Mouse (Mus musculus) embryonic facial prominence, embryonic 10.5 days (tissue): ENCODE results near the gene Creld1. TPM values are rescaled to one million over a fixed set of nuclear protein-coding genes. Genes with fewer than 3 reads are reported as not detected.

Experiments
- DNase-seq: peaks from one replicate; pipeline ENCODE4 v3.0.0-alpha.2; 2017; ENCODE audit warnings: low spot score
- H3K27ac ChIP-seq: fragments of 300-500 bp; sonication (generic); replicated peaks from 2 replicates; pipeline ENCODE4 v1.5.1; 2016; ENCODE audit warnings: mild to moderate bottlenecking
- H3K27me3 ChIP-seq: fragments of 300-500 bp; sonication (generic); replicated peaks from 2 replicates; pipeline ENCODE4 v1.6.1; 2016; ENCODE audit warnings: low read depth, mild to moderate bottlenecking; ENCODE audit not compliant: poor library complexity, severe bottlenecking
- H3K36me3 ChIP-seq: fragments of 300-500 bp; sonication (generic); replicated peaks from 2 replicates; pipeline ENCODE4 v1.6.1; 2016; ENCODE audit warnings: mild to moderate bottlenecking, moderate library complexity
- H3K4me1 ChIP-seq: fragments of 300-500 bp; sonication (generic); 2 replicates; pipeline ENCODE4 v1.6.1; 2016
- H3K4me3 ChIP-seq: fragments of 300-500 bp; sonication (generic); 2 replicates; pipeline ENCODE4 v1.5.1; 2016; ENCODE audit warnings: mild to moderate bottlenecking, moderate library complexity
- H3K9me3 ChIP-seq: fragments of 300-500 bp; sonication (generic); 2 replicates; pipeline ENCODE4 v1.6.1; 2016; ENCODE audit warnings: mild to moderate bottlenecking
- WGBS: fragments of 180-500 bp; shearing (Covaris S2); methylation state at CpG from one replicate; pipeline ENCODE4 v1.1.7; 2016; 5-methylcytosine and 5-hydroxymethylcytosine counted together
- polyA plus RNA-seq: library from polyadenylated mRNA; unstranded; fragments of >200 nt; fragmentation: Nextera tagmentation; extraction: Ambion mirVana; gene quantifications from 2 replicates; pipeline ENCODE4 v1.2.1, GENCODE M21; 2016

Gene Creld1
- polyA plus RNA-seq, 1 experiment from 2014 or later, result 23.5 TPM

DNA sequence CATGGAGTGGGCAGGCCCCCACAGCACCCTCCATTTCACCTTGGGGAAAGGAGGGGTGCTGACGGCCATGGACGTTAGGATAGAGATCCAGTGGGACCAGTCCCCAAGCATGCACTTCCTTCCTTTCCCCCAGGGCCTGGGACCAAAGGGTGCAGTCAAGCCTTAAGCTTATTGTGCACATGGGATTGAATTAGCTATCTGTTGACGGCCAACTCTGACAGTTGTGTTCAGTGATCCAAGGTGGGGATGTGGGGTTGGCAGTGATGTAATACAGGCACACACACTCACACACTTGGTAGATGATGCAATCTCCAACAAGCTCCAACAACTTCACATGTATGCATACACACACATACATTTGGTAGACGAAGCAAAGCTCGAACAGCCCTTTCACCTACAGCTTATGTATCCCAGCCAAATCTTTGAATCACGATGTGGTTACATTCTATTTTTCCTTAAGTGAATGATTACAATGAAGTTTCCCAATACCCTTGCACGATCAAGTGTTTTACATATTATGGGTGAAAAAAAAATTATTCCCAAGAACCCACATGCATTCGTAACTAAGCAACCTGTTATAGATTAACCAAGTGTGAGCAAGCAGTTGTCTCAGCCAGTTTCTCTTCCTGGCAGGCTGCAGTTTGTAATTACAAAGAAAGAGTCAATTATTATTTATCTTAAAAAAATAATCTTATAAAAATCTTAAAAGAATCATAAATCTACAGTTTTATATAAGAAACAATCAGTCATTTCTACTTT is 38.7 kb upstream of the Creld1 start:
- no peak overlapping the region for H3K27ac ChIP-seq
- no peak overlapping the region for H3K4me3 ChIP-seq
- 92% methylated on average over 8 of the region's 8 CpGs for WGBS
- peaks cover 46% of the 10 kb centered on the region for H3K36me3 ChIP-seq
- peaks cover 13% of the 10 kb centered on the region for H3K4me1 ChIP-seq
- no peaks in the 10 kb centered on the region for H3K9me3 ChIP-seq
- no peaks in the 10 kb centered on the region for H3K27me3 ChIP-seq
- DNase-seq, result no peak

- H3K4me1 ChIP-seq, result peaks cover 9% of the 10 kb centered on the region
- DNase-seq, result no peak
- peaks cover 50% of the 10 kb centered on the region for H3K36me3 ChIP-seq
- H3K4me3 ChIP-seq, result no peak overlapping the region
- H3K27ac ChIP-seq, result no peak overlapping the region
- H3K27me3 ChIP-seq, result no peaks in the 10 kb centered on the region
- WGBS, result 96% methylated on average over 4 of the region's 4 CpGs
- H3K9me3 ChIP-seq, result no peaks in the 10 kb centered on the region
Observed at GRCm38 (mm10) chr6:113447639-113448038, 35.5 kb upstream of the Creld1 start.

DNA sequence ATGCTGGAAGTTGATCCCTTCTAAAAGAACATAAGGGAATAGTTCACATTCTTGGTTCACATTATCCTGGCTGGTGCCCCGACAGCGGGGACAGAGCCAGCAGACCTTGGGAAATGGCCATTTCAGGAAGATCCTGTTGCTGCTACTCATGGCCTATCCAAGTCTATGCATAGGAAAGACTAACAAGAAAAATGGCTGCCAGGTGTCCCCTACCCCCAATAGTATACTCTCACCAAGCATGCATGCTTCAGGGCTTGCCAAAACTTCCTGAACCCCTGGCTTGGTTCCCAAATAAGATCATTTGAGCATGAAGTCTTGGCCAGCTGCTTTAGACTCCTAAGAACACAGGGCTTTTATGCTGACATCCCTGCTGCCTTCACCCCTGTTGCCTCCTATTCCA is 31.3 kb upstream of the Creld1 start:
- Histone ChIP-seq H3K4me3 (no peak overlapping the region), H3K4me1 (no peaks in the 10 kb centered on the region), H3K9me3 (no peaks in the 10 kb centered on the region), H3K27me3 (no peaks in the 10 kb centered on the region), H3K36me3 (peaks cover 29% of the 10 kb centered on the region), H3K27ac (no peak overlapping the region)
- WGBS, result 84% methylated on average over 2 of the region's 2 CpGs
- DNase-seq, result no peak

GRCm38 (mm10) chr6:113455007-113455406 is 28.1 kb upstream of the Creld1 start:
- Histone ChIP-seq H3K4me3 (no peak overlapping the region), H3K9me3 (no peaks in the 10 kb centered on the region), H3K27me3 (no peaks in the 10 kb centered on the region), H3K27ac (no peak overlapping the region), H3K36me3 (no peaks in the 10 kb centered on the region), H3K4me1 (peaks cover 15% of the 10 kb centered on the region)
- DNase-seq, result no peak
- WGBS, result 75% methylated on average over 5 of the region's 5 CpGs

DNA sequence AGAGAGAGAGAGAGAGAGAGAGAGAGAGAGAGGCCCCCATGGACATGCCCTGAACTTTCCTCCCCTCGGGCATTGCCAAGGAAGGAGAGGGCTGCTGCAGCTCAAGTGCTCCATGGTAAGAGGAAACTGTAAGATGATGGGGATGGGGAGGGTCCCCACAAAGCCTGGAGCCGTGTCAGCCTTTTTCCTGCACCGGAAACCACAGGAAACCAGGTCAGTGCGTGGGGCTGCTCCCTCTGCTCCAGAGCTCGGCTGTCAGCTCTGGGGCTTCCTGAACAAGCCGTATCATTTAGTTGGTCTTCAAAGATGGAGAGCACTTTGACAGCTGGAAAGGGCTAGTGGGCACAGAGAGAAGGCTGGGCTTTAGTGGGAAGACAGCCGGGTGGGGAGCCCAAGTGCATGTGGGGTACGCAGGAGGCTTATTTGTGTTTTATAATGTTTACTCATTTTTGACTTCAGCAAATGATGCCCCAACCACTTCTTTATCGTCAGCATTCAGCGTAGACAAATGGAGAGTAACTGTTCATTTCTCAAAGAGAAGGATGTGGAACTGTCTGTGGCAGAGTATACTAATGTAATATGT is 25.1 kb upstream of the Creld1 start, which contains the start of gene Il17re:
Il17re (plus strand) TSS at position 533 of the 583 bp plus-strand sequence.
- Histone ChIP-seq H3K36me3 (no peaks in the 10 kb centered on the region), H3K4me1 (peaks cover 15% of the 10 kb centered on the region), H3K27ac (0 out of 2 replicates have a peak within 1 kb of the TSS, but pooled peaks have one; percentile 6), H3K9me3 (no peaks in the 10 kb centered on the region), H3K4me3 (no peak within 1 kb of the TSS), H3K27me3 (no peaks in the 10 kb centered on the region)
- WGBS, result 63% methylated on average over 10 of the region's 10 CpGs
- no peak for DNase-seq

GRCm38 (mm10) chr6:113458635-113459034 is 24.5 kb upstream of the Creld1 start:
- 60% methylated on average over 10 of the region's 10 CpGs for WGBS
- no peaks in the 10 kb centered on the region for H3K27me3 ChIP-seq
- H3K36me3 ChIP-seq, result no peaks in the 10 kb centered on the region
- DNase-seq, result peak; percentile 38
- H3K27ac ChIP-seq, result 0 out of 2 replicates have a peak overlapping the region, but pooled peaks have one; percentile 6
- H3K4me1 ChIP-seq, result peaks cover 15% of the 10 kb centered on the region
- no peaks in the 10 kb centered on the region for H3K9me3 ChIP-seq
- no peak overlapping the region for H3K4me3 ChIP-seq

- no peak overlapping the region for H3K4me3 ChIP-seq
- whole genome bisulfite sequencing, result 73% methylated on average over 7 of the region's 7 CpGs
- H3K9me3 ChIP-seq, result no peaks in the 10 kb centered on the region
- peaks cover 14% of the 10 kb centered on the region for H3K27me3 ChIP-seq
- DNase-seq, result no peak
- H3K27ac ChIP-seq, result no peak overlapping the region
- H3K4me1 ChIP-seq, result peaks cover 13% of the 10 kb centered on the region
- H3K36me3 ChIP-seq, result no peaks in the 10 kb centered on the region
Observed at GRCm38 (mm10) chr6:113464040-113464439, 19.1 kb upstream of the Creld1 start.

- Histone ChIP-seq H3K4me3 (no peak overlapping the region), H3K36me3 (no peaks in the 10 kb centered on the region), H3K4me1 (peaks cover 25% of the 10 kb centered on the region), H3K27me3 (peaks cover 30% of the 10 kb centered on the region), H3K27ac (no peak overlapping the region), H3K9me3 (no peaks in the 10 kb centered on the region)
- peak; percentile 29 for DNase-seq
- WGBS, result 56% methylated on average over 5 of the region's 5 CpGs
Observed at GRCm38 (mm10) chr6:113465602-113466001, 17.5 kb upstream of the Creld1 start.

GRCm38 (mm10) chr6:113468512-113468911 is 14.6 kb upstream of the Creld1 start:
- Histone ChIP-seq H3K4me3 (peak overlapping the region; percentile 59), H3K27me3 (peaks cover 53% of the 10 kb centered on the region), H3K4me1 (peaks cover 38% of the 10 kb centered on the region), H3K27ac (no peak overlapping the region), H3K36me3 (no peaks in the 10 kb centered on the region), H3K9me3 (no peaks in the 10 kb centered on the region)
- no peak for DNase-seq
- WGBS, result 62% methylated on average over 3 of the region's 3 CpGs

GRCm38 (mm10) chr6:113469021-113469420 is 14.1 kb upstream of the Creld1 start:
- H3K4me1 ChIP-seq, result peaks cover 38% of the 10 kb centered on the region
- DNase-seq, result peak; percentile 79
- H3K4me3 ChIP-seq, result peak overlapping the region; percentile 59
- H3K9me3 ChIP-seq, result no peaks in the 10 kb centered on the region
- no peaks in the 10 kb centered on the region for H3K36me3 ChIP-seq
- H3K27ac ChIP-seq, result peak overlapping the region; percentile 57; the same call in 1 of the 2 replicates
- 7% methylated on average over 9 of the region's 9 CpGs for WGBS
- peaks cover 53% of the 10 kb centered on the region for H3K27me3 ChIP-seq

DNA sequence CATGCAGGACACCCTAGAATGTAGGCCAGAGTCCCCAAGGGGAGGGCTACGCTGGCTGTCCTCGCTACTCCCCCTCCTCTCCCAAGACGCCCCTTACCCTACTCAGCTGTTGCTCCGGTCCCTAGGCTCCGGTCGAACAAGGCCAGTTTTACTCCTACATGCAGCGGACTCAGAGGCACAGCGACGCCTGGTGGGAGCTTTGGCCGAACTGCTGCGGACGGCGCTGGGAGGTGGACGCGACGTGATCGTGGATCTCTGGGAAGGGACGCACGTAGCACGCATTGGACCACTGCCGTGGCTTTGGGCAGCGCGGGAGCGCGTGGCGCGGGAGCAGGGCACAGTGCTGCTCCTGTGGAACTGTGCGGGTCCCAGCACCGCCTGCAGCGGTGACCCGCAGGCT is 13.7 kb upstream of the Creld1 start:
- DNase-seq, result peak; percentile 84
- H3K4me3 ChIP-seq, result peak overlapping the region; percentile 59
- no peaks in the 10 kb centered on the region for H3K36me3 ChIP-seq
- H3K4me1 ChIP-seq, result peaks cover 38% of the 10 kb centered on the region
- no peaks in the 10 kb centered on the region for H3K9me3 ChIP-seq
- WGBS, result 2% methylated on average over 31 of the region's 31 CpGs
- H3K27me3 ChIP-seq, result peaks cover 53% of the 10 kb centered on the region
- H3K27ac ChIP-seq, result peak overlapping the region; percentile 57; the same call in 1 of the 2 replicates

GRCm38 (mm10) chr6:113471297-113471936 is 11.7 kb upstream of the Creld1 start, which contains the start of gene Il17rc:
Gene Il17rc, plus strand, starts transcription at chr6:113471427.
- H3K27me3 ChIP-seq, result peaks cover 49% of the 10 kb centered on the region
- H3K4me1 ChIP-seq, result peaks cover 30% of the 10 kb centered on the region
- no peak for DNase-seq
- H3K4me3 ChIP-seq, result peak within 1 kb of the TSS; percentile 31; the same call in 1 of the 2 replicates
- H3K9me3 ChIP-seq, result no peaks in the 10 kb centered on the region
- no peak within 1 kb of the TSS for H3K27ac ChIP-seq
- H3K36me3 ChIP-seq, result no peaks in the 10 kb centered on the region
- 20% methylated on average over 12 of the region's 12 CpGs for WGBS
